In genomic region chr3:120000281-120000680, GRCm38 (mm10) we compare ENCODE assay signal across 25 mouse cellular contexts.
DNase-seq lines count a peak whose midpoint lies in the region; ATAC-seq and TF ChIP-seq lines count a peak whose summit lies in the region.
"Had no signal": no experiment of that assay in that cellular context is flagged by ENCODE, and none has a peak within 500 bp of the region (broad histone marks: within the 10 kb centered on the region; RNA-seq: fewer than 3 reads in every experiment).

No protein-coding gene starts in this region.

- 39% methylated on average over 5 of the region's 5 CpGs for WGBS in lung, embryonic 15.5 days
- WGBS in lung, adult 2 months = 48% methylated on average over 5 of the region's 5 CpGs

- H3K4me2 ChIP-seq in lung, embryonic 15.5 days = no peak overlapping the region
- H3K4me2 ChIP-seq: forebrain, embryonic 13.5 days; heart, embryonic 12.5 days; intestine, embryonic 15.5 days; limb, embryonic 12.5 days; liver, embryonic 13.5 days had no signal

- no peaks in the 10 kb centered on the region for H3K36me3 ChIP-seq in lung, embryonic 15.5 days
- H3K36me3 ChIP-seq: heart, embryonic 12.5 days; hindbrain, embryonic 10.5 days; intestine, embryonic 15.5 days; limb, embryonic 12.5 days; liver, embryonic 13.5 days had no signal

- no peak for TF ChIP-seq CTCF in lung, adult 2 months (IDR thresholded peaks at IDR 0.05; ENCODE audit: insufficient read depth, low read length)
- no peak for TF ChIP-seq CTCF in gastrocnemius, adult 2 months (IDR thresholded peaks at IDR 0.05)

- ATAC-seq in lung, embryonic 15.5 days (ENCODE audit: borderline replicate concordance, extremely low read depth, low FRiP score, low TSS enrichment) = peak; percentile 47; the same call in 1 of the 2 replicates
- ATAC-seq: forebrain, embryonic 13.5 days; hindbrain, embryonic 16.5 days; intestine, embryonic 15.5 days had no signal

- intact Hi-C loops in gastrocnemius, adult 2 months (cut with DNase I) = no loop called here

- 0 out of 2 replicates have a peak overlapping the region, but pooled peaks have one; percentile 16 for H3K27ac ChIP-seq in lung, embryonic 15.5 days
- H3K27ac ChIP-seq in gastrocnemius, adult 2 months = no peak overlapping the region
- H3K27ac ChIP-seq: forebrain, embryonic 13.5 days; hindbrain, embryonic 10.5 days; intestine, embryonic 15.5 days; layer of hippocampus, adult 2 months; limb, embryonic 12.5 days; liver, embryonic 13.5 days; macrophage; stomach, postnatal 0 days had no signal

- H3K27me3 ChIP-seq in lung, embryonic 15.5 days = no peaks in the 10 kb centered on the region
- H3K27me3 ChIP-seq: forebrain, embryonic 13.5 days; heart, embryonic 12.5 days; intestine, embryonic 15.5 days; limb, embryonic 12.5 days; liver, embryonic 13.5 days had no signal

- no peak overlapping the region for H3K9ac ChIP-seq in lung, embryonic 15.5 days
- H3K9ac ChIP-seq: forebrain, embryonic 13.5 days; heart, embryonic 12.5 days; intestine, embryonic 15.5 days; limb, embryonic 12.5 days; liver, embryonic 13.5 days had no signal

- DNase-seq in lung, adult 2 months = no peak
- DNase-seq in ES-CJ7 (ENCODE audit: low read depth, low spot score) = peak; percentile 5
- peak; percentile 36 for DNase-seq in ZHBTc4 (ENCODE audit: low read depth, low spot score)
- peak; percentile 42 for DNase-seq in lung, postnatal 25 days (ENCODE audit: low spot score)
- DNase-seq in spleen, postnatal 36 days (ENCODE audit: low spot score in 2 of 2) = no peak
- DNase-seq in gastrocnemius, adult 2 months = no peak
- DNase-seq: cerebellum, adult 11 months; cerebellum, adult 9-11 months; gastrocnemius, postnatal 10 days; heart, postnatal 10 days; kidney, adult 9 months; kidney, postnatal 25 days; liver, embryonic 13.5 days; right cerebral cortex, postnatal 4 days; thymus, adult 2 months had no signal

- no peaks in the 10 kb centered on the region for H3K9me3 ChIP-seq in lung, embryonic 15.5 days
- H3K9me3 ChIP-seq: forebrain, embryonic 13.5 days; heart, embryonic 12.5 days; hindbrain, embryonic 10.5 days; intestine, embryonic 15.5 days; limb, embryonic 12.5 days; liver, embryonic 13.5 days had no signal

- H3K4me1 ChIP-seq in lung, embryonic 15.5 days = peaks cover 4% of the 10 kb centered on the region; the same call in 1 of the 2 replicates
- no peaks in the 10 kb centered on the region for H3K4me1 ChIP-seq in lung, adult 2 months (ENCODE audit: control insufficient read depth, insufficient read depth, low read length)
- H3K4me1 ChIP-seq: intestine, embryonic 15.5 days; liver, embryonic 13.5 days had no signal

- no peak for TF ChIP-seq POLR2A in lung, adult 2 months (IDR thresholded peaks at IDR 0.05; ENCODE audit: borderline replicate concordance, extremely low read depth, low read depth, low read length)

- H3K4me3 ChIP-seq in lung, embryonic 15.5 days = no peak overlapping the region
- no peak overlapping the region for H3K4me3 ChIP-seq in lung, adult 2 months (replicated peaks; ENCODE audit: extremely low read depth, low read depth, low read length)
- no peak overlapping the region for H3K4me3 ChIP-seq in gastrocnemius, adult 2 months
- H3K4me3 ChIP-seq: forebrain, embryonic 13.5 days; heart, embryonic 12.5 days; hindbrain, embryonic 10.5 days; intestine, embryonic 15.5 days; layer of hippocampus, adult 2 months; limb, embryonic 12.5 days; liver, embryonic 13.5 days had no signal

Comparison
In these comparisons a context has a peak if more than half of its experiments do, and no peak if none do; other contexts are left out.
1. DNase-seq: peak in ES-CJ7 (single experiment), ZHBTc4 (single experiment) and lung, postnatal 25 days (single experiment); none in lung, adult 2 months (single experiment), spleen, postnatal 36 days (0 of 2) and gastrocnemius, adult 2 months (single experiment).